ENCODE assay signal across 8 mouse cellular contexts in the genomic region with DNA sequence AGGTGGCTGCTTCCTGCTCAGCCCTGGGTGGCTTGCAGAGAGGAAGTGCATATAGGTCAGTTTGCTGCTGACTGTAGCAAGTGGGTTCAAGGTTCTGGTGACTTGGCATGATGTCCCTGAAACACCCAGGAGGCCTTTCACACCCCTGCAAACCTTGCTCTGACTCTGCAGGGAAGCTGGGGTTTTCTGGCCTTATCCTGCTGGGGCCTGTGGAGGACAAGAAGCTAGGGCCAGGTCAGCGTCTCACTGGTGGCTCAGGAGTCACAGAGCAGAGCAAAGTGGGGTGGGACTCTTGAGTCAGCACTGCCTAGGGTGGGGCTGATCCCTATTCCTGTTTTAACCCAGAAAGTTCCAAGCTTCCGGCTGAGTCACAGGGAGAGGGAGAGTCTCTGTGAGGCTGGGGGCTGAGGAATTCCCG. TPM values are rescaled to one million over a fixed set of nuclear protein-coding genes. Genes with fewer than 3 reads are reported as not detected.
DNase-seq lines count a peak whose midpoint lies in the region; ATAC-seq lines count a peak whose summit lies in the region.

No protein-coding gene starts in this region.

- H3K27ac ChIP-seq in kidney, embryonic 15.5 days, result peak overlapping the region; percentile 78

- H3K4me1 ChIP-seq in kidney, embryonic 15.5 days, result peaks cover 78% of the 10 kb centered on the region

- 62% methylated on average over 3 of the region's 3 CpGs for WGBS in kidney, embryonic 15.5 days

- peak; percentile 30 for DNase-seq in lung, postnatal 36 days
- DNase-seq in lung, postnatal 4 days, result no peak
- DNase-seq in adrenal gland, postnatal 14 days, result peak; percentile 75
- DNase-seq in layer of hippocampus, postnatal 25 days (ENCODE audit: extremely low spot score in 1 of 2, low spot score in 1 of 2), result no peak
- DNase-seq in gastrocnemius, postnatal 14 days, result no peak
- no peak for DNase-seq in frontal cortex, adult 2 months (ENCODE audit: extremely low spot score in 1 of 2, low spot score in 1 of 2)

- H3K36me3 ChIP-seq in kidney, embryonic 15.5 days, result 0 out of 2 replicates have a peak, but pooled peaks cover 2% of the 10 kb centered on the region

- H3K4me3 ChIP-seq in kidney, embryonic 15.5 days (replicated peaks), result no peak overlapping the region

- peak; percentile 34; the same call in 1 of the 2 replicates for ATAC-seq in kidney, embryonic 15.5 days (replicated peaks; ENCODE audit: low FRiP score)
- ATAC-seq in neutrophil, adult 5-6 weeks (ENCODE audit: extremely low read depth, insufficient number of reproducible peaks, low FRiP score, poor library complexity, severe bottlenecking), result 0 out of 2 replicates have a peak, but pooled peaks have one; percentile 5

- no peaks in the 10 kb centered on the region for H3K9me3 ChIP-seq in kidney, embryonic 15.5 days (replicated peaks)

- intact Hi-C loops in gastrocnemius, postnatal 14 days (cut with DNase I; ENCODE audit: low total_unique reads), result no loop called here

- H3K4me2 ChIP-seq in kidney, embryonic 15.5 days, result no peak overlapping the region

- no peaks in the 10 kb centered on the region for H3K27me3 ChIP-seq in kidney, embryonic 15.5 days

- H3K9ac ChIP-seq in kidney, embryonic 15.5 days, result no peak overlapping the region

RNA-seq across cellular contexts. Expression of gene Sema4b, which starts 20.7 kb away (rescaled TPM):
- 46.9 and 57.0 TPM in 2 replicates for total RNA-seq in adrenal gland, postnatal 14 days (2021)
- 17.1 and 21.9 TPM in 2 replicates for polyA plus RNA-seq in kidney, embryonic 15.5 days (2015; fragmentation: Nextera tagmentation; extraction: Ambion mirVana)
- 41.3 and 42.9 TPM in 2 replicates for total RNA-seq in neutrophil, adult 5-6 weeks (2017)
- total RNA-seq in layer of hippocampus, postnatal 25 days (2021), result 10 to 100 TPM; 23.0 to 23.2 TPM
- total RNA-seq in gastrocnemius, postnatal 14 days (2021), result 1 to 10 TPM; 1.9 to 2.5 TPM
- polyA plus RNA-seq in frontal cortex, adult 2 months (2012; rRNA removed), result 15.9 and 16.9 TPM in 2 replicates

RNA-seq across cellular contexts. Expression of gene Cib1, which starts 25.3 kb away (rescaled TPM):
- total RNA-seq in adrenal gland, postnatal 14 days (2021), result 52.9 and 59.6 TPM in 2 replicates
- 108 and 122 TPM in 2 replicates for polyA plus RNA-seq in kidney, embryonic 15.5 days (2015; fragmentation: Nextera tagmentation; extraction: Ambion mirVana)
- total RNA-seq in neutrophil, adult 5-6 weeks (2017), result 72.9 and 88.3 TPM in 2 replicates
- 10 to 100 TPM; 23.8 to 25.2 TPM for total RNA-seq in layer of hippocampus, postnatal 25 days (2021)
- total RNA-seq in gastrocnemius, postnatal 14 days (2021), result 10 to 100 TPM in 1 of 2 experiments, 1 to 10 TPM in 1; 9.4 to 11.3 TPM
- polyA plus RNA-seq in frontal cortex, adult 2 months (2012; rRNA removed), result 31.0 and 32.0 TPM in 2 replicates

RNA-seq across cellular contexts. Expression of gene Gdpgp1, which starts 25.3 kb away (rescaled TPM):
- 2.7 and 3.9 TPM in 2 replicates for total RNA-seq in adrenal gland, postnatal 14 days (2021)
- polyA plus RNA-seq in kidney, embryonic 15.5 days (2015; fragmentation: Nextera tagmentation; extraction: Ambion mirVana), result 3.5 and 3.9 TPM in 2 replicates
- total RNA-seq in neutrophil, adult 5-6 weeks (2017), result 3.4 and 4.9 TPM in 2 replicates
- 1 to 10 TPM; 6.1 to 6.9 TPM for total RNA-seq in layer of hippocampus, postnatal 25 days (2021)
- total RNA-seq in gastrocnemius, postnatal 14 days (2021), result 1 to 10 TPM; 1.1 to 1.5 TPM
- polyA plus RNA-seq in frontal cortex, adult 2 months (2012; rRNA removed), result 2.8 and 3.2 TPM in 2 replicates

RNA-seq across cellular contexts. Expression of gene Ttll13, which starts 38.9 kb away (rescaled TPM):
- total RNA-seq in adrenal gland, postnatal 14 days (2021), result 0.83 and 1.0 TPM in 2 replicates
- 1.2 and 2.1 TPM in 2 replicates for polyA plus RNA-seq in kidney, embryonic 15.5 days (2015; fragmentation: Nextera tagmentation; extraction: Ambion mirVana)
- 0.61 and 2.7 TPM in 2 replicates for total RNA-seq in neutrophil, adult 5-6 weeks (2017)
- total RNA-seq in layer of hippocampus, postnatal 25 days (2021), result 1 to 10 TPM; 1.8 to 2.0 TPM
- under 1 TPM; 0.20 to 0.33 TPM for total RNA-seq in gastrocnemius, postnatal 14 days (2021)
- 0.90 and 1.7 TPM in 2 replicates for polyA plus RNA-seq in frontal cortex, adult 2 months (2012; rRNA removed)

RNA-seq across cellular contexts. Expression of gene Ngrn, which starts 53.7 kb away (rescaled TPM):
- total RNA-seq in adrenal gland, postnatal 14 days (2021), result 38.5 and 47.5 TPM in 2 replicates
- 47.5 and 48.3 TPM in 2 replicates for polyA plus RNA-seq in kidney, embryonic 15.5 days (2015; fragmentation: Nextera tagmentation; extraction: Ambion mirVana)
- total RNA-seq in neutrophil, adult 5-6 weeks (2017), result 33.8 and 39.5 TPM in 2 replicates
- 10 to 100 TPM; 40.0 to 44.4 TPM for total RNA-seq in layer of hippocampus, postnatal 25 days (2021)
- total RNA-seq in gastrocnemius, postnatal 14 days (2021), result 10 to 100 TPM; 20.6 to 21.5 TPM
- 62.9 and 64.6 TPM in 2 replicates for polyA plus RNA-seq in frontal cortex, adult 2 months (2012; rRNA removed)

Comparison
In these comparisons a context has a peak if more than half of its experiments do, and no peak if none do; other contexts are left out.
1. DNase-seq: peak in lung, postnatal 36 days (single experiment) and adrenal gland, postnatal 14 days (single experiment); none in lung, postnatal 4 days (0 of 2), layer of hippocampus, postnatal 25 days (0 of 2), gastrocnemius, postnatal 14 days (single experiment) and frontal cortex, adult 2 months (0 of 2).
2. RNA of gene Sema4b, which starts 20.7 kb away (total RNA-seq): 46.9 to 57.0 TPM in adrenal gland, postnatal 14 days, 41.3 to 42.9 TPM in neutrophil, adult 5-6 weeks and 23.0 to 23.2 TPM in layer of hippocampus, postnatal 25 days; 1.9 to 2.5 TPM in gastrocnemius, postnatal 14 days; every median in the first group is over 4 times any median in the second.